Mouse (Mus musculus): ENCODE data around the gene Fkbp15. TPM values are rescaled to one million over a fixed set of nuclear protein-coding genes. Genes with fewer than 3 reads are reported as not detected.
A peak's percentile ranks its signal among the peaks of the same experiment; 100 is the strongest.

Fkbp15 gene
- polyA plus RNA-seq, 2 experiments from 2014 or later = 36.9 to 38.3 TPM

DNA sequence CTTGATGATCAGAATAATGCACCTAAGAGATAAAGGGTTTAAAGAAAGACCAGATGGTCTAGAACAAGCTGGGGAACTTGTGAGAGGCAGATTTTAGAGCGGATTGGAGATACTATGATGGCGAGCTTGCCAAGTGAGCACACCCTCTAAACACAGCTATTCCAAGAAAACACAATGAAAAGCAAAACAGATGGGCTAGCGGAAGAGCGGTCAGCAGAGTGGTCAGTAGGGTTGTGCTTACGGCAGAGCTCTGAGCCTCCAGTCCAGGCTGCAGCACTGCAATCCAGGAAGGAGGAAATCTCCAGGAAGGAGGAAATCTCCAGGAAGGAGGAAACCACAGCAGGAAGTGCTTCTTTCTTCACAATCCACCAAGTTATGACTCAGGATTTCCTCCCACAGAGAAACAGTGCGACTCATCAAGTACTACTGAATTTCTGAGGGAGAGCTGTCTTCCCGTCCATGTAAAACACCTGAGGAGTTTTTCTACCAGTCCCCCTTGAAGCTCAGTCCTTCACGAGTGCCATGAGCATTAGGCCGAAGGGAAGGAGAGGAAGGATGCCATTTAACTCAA lies 46.6 kb downstream of the Fkbp15 start:
- no peak for ATAC-seq

DNA sequence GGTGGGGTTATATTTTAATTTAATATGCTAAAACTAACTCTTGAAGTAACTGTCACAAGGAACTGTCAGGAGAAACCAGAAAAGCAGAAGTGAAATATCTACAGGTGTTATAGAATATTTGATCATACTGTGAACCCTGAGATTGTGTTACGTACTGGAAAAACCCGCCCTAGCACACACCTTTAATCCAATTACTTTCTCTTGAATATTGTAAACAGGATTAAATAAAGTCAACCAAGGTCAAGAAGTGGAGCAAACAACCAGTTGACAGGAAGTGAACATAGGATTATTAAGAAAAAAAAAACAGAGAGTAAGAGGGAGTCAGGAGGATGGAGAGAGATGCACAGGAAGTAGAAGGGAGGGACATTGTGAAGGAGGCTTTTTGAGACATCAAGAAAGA lies 47.5 kb downstream of the Fkbp15 start:
- no peak for ATAC-seq

DNA sequence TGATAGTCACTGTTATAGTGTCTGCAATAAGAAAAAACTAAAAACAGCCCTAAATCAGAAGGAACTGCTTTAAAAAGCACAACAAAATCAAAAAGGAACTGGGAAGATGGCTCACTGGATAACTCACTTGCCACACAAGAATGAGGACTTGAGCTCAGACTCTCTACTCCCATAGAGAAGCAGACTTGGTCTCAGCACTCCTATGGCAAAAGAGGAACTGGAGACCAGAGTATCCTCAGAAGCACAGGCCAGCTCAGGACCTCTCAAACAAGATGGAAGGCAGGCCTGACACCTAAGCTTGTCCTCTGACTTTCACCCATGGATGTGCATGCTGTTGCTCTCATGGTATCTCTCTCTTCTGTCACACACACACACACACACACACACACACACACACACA lies 51.9 kb downstream of the Fkbp15 start:
- no peak for ATAC-seq

DNA sequence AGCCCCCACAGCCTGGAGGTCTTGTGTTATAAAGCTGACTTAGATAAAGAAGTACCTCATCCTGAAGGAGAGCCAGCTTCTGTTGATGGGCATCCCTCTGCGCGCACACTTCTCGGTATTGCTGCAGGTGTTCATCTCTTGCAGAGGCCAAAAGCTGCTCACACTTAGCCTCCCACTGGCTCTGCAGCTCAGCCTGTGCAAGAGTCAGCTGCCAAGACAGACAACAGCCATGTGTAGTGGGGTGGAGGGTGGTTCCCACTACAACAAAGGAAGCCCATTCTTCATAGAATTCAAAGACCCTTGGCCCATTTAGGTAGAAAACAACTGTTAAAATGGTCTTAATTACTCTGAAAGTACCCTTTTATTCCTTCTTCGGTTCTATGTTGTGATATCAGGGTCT lies 53.5 kb downstream of the Fkbp15 start:
- no peak for ATAC-seq

DNA sequence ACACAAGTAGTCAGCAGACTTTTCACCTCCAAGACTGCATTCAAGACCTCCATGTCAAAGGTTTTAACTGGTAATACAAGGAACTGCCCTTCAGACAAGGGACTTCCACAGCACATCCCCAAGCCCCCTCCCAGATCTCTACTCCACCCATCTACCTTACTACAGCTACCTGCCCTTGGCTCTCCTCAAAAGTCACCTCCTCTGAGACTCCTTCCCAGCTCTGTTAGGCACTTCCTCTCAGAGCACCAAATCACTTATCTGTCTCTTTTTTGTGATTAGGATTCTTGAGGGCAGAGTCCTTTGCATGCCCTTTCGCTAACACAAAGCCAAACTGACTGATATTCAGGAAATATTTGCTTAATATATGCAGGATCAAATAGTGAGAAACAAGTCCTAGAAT lies 54.0 kb downstream of the Fkbp15 start:
- no peak for ATAC-seq

DNA sequence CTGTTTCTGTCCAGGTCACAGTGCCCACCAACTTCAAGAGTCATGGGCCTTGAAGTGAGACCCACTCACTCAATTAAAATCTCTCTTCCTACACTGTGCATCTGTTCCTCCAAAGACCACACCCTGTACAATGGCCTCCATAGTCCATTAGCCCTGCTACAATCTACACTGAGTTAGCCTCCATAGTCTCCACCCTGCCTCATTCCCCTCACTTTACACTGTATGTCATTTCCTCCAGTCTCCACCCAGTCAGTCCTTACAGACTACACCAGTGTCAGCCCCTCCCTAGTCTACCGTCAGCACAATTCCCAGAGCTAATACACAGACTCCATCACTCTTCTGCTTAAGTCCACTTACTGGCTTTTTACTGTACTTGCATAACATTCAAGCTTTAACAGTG lies 57.1 kb downstream of the Fkbp15 start:
- no peak for ATAC-seq

DNA sequence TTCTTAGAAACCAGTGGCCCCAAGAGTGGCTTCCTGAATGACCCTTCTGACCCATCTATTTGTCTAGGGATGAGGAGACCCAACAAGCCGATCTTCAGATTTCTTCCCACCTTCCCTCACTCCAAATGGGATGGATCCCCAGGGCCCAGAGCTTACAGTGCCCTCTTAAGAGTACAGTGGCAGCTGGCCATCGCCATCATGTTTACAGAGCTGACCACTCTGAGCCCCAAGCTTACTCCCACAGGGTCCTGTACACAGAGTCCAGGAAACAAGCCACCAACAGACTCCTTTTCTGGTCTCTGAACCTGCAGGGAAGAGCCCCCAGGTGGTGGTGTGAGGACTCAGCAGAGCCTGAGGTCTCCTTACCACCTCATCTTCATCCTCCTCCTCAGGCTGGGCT lies 57.6 kb downstream of the Fkbp15 start:
- no peak for ATAC-seq

DNA sequence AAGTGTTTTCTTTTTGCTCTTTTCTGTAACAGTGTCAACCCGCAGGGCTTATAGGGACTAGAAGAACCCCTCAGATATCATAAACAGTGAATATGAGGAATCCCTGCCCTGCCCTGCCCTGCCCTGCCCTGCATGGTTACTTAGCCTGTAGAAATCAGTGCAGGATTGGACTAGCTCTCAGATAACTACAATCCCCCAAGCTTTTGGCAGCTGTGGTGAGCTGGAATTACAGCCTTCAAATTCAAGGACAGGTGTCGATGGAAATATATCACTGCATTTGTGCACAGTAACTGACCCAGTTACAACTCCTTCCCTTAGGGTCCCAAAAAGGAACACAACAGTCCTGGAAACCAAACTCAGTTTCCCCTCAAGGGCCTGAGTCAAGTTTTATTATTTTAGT lies 60.3 kb downstream of the Fkbp15 start:
- no peak for ATAC-seq

DNA sequence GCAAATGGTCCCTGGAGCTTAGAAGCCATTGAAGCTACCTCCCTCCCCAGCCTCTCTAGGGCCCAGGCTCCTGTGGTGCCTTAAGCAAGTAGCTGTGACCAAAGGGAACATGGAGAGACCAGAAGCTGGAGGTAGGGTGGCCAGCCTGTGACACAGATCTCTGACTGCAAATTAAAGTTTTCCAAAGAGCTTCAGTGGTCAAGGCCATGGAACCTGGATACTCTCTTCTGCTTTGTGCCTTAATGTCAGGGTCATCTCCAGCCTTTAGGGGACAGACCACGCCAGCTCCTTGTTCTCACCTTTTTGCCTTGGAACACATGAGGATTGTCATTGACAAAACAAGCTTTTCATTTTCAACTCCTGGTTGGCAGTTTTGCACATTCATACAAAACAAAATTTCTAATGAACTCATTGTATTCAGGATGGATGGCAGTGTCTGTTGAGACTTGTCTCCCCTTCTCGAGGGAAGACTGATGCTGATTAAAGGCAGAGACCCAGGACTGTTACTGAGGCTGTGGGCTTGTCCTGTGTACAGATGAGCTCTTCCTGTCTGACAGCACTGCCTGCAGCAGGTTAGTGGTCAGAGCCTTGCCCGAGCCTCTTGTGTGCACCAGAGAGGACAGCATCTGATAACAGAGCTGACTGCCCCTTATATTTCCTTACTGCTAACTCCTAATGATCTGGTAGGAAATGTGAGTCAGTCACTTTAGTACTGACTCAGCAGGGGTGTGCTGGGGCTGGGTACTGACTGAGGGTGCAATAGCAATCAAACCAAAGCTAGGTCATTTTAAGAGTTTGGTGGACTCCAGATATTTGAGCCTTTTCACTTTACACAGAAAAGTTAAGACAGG lies 62.8 kb downstream of the Fkbp15 start:
- ATAC-seq = no peak

DNA sequence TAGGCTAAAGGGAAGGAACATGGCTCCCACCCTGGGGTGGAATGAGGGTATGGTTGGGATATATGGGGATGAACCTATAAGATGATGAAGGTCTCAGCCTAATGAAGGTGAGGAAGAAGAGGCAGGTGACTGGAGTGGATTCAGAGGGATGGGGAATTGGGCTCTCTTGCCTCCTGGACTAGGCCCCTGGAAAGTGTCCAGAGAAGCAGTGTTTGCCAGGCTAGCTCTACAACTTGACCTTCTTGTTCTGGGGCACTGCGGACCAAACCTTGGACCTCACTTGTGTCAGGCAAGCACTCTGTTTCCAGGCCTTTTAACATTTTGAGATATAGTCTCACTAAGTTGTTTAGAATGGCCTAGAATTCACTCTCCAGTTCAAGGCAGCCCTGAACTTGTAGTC lies 65.6 kb downstream of the Fkbp15 start:
- ATAC-seq = no peak

DNA sequence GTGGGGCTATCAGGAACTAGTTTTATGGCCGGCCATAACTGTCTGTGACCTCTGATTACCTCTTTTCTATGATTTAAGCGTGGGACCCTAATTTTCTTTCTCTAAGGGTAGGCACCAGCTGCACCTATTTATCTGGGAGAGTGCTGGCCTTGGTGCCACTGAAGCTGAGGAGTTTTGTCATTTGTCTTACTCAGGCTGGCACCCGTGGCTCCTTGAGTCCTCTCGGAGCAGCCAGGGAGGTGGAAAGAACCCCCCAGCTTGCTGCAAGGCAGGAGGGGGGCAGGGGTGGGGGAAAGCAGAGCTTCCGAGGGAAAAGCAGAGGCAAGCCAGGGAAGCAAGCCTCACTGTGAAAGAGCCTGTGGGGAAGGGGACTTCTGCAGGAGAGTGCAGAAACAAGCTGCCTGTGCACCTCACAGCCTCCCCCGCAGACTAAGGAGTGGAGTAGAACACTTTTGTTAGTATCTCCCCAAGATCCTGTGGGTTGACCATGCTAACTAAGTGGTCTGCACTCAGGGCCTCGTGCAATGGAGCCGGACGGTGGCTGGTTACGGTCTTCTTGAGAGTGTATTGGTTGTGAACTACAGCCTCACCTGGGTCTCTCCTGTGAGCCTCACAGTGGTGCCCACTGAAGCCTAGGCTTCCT lies 67.0 kb downstream of the Fkbp15 start:
- ATAC-seq = no peak

DNA sequence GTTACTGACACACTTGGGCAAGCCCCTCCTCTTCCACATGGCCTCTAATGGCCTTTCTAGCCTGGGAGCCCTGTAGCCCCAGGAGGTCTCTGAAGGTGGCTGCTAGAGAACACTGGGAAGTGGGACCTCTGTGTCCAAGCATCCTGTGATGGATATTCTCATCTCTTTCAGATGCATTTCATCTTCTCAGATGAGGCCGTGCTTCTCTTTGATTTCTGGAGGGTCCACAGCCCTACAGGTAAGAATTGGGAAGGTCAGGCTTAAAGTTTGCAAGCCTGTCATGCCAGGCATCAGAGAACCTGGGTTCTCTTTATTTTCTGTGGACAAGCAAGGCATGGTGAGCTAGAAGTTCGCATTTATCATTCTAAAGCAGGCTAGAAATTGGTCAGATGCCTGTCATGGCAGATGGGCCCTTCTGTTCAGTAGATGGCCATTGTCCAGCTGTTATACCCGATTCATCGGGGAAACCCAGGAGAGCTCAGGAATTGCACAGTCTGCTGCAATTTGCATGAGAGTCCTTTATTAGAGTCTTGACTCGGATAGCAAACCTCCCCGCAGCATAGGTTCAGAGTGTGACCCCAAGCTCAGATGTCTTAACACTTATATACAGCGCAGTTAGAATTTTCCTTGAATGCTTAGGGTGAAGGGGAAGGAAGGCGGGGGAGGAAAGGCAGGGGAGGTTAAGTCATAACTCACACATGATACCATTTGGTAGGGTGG lies 67.7 kb downstream of the Fkbp15 start:
- no peak for ATAC-seq

DNA sequence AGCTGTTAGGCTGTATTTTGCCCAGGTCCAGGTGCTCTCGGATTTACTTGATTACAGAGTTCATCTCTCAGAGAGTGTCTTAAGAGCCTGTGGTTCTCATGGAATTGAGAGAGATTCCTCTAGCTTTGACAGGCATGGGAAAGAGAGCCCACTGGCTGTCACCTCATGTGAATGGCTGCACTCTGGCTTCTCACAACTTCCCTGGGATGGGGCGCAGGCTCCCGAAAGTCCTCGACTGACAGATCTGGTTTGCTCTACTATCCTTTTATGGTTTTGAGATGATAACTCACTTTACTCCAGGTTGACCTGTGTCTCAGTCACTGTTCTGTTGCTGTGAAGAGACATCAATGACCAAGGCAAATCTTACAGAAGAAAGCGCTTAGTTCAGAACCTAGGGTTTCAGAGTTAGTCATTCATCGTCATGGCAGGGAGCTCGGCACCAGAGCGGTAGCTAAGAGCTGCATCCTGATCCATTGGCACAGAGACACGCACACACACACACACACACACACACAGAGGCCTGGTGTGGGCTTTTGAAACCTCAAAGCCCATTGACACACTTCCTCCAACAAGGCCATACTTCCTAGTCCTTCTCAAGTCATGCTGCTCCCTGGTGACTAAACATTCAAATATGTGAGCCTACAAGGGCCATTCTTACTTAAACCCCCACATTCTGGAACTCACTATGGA lies 69.4 kb downstream of the Fkbp15 start:
- ATAC-seq = no peak

DNA sequence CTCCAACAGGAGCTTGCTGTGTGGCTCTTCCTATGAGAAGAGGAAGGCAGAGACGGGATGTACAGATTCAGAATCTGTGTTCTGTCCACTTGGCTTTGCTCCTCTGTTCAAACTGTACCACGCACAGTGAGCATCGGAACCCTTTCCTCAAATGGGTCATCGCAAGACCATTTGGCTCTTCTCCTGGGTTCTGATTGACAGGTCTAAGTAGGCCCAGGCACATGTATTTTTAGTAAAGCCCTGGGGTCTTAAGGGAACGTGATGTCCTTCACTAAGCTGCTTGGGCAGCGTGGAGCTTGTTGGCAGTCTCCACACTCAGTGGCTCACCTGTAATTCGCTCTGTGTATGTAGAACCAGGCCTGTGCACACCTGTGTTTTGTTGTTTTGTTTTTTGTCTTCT lies 71.1 kb downstream of the Fkbp15 start:
- ATAC-seq = no peak

DNA sequence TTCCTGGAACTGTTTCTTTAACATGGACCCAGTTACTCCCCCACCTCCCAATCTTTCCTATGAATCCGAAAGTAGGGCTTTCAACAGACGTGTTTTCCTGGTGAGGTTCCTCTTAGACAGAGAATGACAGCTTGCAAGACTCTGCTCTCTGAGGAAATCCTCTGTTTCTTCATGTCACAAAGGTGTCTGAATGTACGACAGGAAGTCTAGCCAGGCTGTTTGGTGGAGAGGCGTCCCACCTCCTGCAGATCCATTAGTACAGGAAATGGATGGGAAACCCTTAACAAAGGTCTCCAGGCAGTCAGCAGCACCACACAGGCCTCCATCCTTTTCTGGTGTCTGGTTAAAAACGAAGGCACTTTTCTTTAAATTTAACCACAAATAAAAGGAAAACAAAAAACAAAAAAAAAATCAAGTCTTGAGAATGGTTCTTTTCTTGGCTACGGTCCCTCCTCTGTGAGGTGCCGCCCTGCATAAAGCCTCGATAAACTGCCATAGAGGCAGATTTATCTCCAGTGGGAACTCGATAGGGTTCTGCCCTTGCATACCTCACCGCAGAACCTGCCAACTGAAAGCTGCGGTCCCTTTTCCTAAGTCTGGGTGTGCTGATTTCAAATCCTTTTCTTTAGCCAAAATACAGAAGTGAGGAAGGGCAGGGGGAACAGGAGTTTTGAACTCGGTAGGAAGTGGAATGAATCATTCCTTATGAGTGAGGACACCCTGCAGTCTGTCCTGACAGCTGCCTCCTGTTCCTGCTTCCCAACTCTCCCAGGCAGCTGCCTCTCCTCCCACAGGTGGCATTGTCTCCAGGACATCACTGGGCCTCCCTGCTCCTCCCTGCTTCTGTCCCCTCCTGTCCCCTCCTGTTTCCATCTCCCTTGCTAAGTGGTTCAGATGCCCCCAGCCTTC lies 73.1 kb downstream of the Fkbp15 start:
- ATAC-seq = peak; percentile 41

DNA sequence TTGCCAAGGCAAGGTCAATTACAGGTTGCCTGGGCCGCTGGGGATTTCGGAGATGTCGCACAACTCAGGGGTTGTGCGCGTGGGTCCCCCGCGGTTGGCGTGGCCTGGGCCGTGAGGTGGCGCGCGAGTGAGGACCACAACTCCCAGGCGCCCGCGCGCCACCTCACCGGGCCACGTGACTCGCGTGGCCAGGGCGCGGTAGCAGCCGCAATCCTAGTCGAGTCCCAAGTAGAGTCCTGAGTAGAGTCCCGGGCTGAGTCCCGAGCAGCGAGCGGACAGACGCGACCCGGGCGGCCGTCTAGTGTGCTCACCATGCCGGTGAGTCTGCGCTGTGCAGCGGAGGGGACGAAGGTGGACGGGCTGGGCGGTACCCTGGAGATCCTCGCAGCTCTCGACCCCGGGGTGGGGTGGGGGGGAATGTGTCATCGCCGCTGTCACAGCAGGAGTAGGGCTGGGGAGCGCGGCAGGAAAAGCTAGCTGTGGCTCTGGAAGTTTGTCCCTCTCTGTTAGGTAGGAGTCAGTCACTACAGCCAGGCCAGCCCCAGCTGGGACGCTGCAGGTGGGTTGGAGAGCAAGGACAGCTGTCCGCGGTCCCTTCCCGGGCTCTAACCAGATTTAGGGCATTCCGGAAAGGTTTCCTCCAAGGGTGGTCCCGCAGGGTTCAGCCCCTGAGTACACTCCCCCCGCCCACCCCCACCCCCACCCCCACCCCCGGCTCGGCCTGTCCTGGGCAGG lies 73.9 kb downstream of the Fkbp15 start:
- ATAC-seq = peak; percentile 79

DNA sequence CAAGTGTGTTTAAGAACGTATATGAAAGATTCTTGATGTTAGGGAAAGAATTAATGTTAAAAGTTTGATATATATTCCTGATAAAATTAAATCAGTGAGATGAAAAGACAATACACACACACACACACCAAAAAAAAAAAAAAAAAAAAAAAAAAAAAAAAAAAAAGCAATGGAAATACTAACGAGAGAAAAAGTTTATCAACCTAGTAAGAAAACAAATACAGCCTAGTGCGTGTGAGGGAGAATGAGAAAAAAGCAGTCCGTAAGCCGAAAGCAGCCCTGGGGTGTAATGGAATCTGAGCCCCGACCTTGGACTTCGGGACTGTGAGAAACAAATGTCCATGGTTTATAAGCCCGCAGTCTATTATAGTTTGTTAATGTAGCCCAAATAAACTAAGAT lies 74.8 kb downstream of the Fkbp15 start:
- ATAC-seq = no peak

DNA sequence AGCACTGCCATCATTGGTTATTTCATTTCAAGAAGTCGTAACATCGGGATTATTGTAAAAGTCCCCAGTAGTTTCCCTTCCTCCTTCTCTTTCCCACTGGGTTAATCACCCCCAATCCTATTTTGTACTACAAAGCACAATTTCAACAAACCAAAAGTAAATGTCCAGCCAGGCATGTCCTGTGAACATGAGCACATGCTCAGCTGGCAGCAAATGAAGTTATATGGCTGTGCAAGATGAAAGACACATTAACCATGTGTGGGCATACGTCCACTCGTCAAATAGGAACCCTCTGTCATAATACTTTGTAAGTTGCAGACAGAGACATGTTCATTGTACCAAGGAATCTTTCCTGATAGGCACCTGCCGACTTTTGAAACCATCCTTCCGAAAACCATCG lies 77.4 kb downstream of the Fkbp15 start:
- ATAC-seq = no peak

DNA sequence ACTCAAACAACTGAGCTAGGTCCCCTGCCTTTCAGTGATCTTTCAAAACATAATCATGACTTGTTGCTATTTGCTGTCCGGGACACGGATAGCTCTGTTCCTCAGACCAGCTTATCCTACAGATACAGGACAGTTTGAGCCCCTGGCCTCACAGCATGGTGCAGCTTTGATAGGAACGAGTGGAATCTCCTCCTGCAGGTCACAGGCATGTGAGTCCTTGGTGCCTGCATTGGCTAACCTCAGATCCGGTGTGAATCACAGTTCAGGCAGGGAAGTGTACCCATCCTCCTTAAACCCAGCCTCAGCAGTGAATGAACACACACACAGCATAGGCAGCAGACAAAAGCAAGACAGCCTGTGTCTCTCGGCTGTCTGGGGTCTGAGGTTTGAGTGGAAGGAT lies 79.0 kb downstream of the Fkbp15 start:
- ATAC-seq = no peak

DNA sequence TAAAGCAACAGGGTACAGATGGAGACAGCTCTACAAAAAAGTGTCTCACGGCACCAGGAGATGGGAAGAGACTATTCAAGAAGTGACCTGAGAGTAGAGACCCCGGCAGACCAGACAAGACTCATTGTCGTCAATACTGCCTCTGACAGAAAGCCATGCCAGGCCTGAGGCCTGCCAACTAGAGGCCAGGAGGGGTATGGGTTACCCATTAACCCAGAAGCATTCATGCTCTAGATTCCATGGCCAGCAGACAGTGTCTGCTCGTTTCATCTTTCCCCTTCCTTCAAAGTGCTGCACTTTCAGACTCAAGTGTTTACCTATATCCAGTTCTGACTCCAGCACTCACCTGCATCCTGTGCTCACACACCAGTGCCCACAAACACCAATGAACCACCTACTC lies 82.3 kb downstream of the Fkbp15 start:
- ATAC-seq = no peak

DNA sequence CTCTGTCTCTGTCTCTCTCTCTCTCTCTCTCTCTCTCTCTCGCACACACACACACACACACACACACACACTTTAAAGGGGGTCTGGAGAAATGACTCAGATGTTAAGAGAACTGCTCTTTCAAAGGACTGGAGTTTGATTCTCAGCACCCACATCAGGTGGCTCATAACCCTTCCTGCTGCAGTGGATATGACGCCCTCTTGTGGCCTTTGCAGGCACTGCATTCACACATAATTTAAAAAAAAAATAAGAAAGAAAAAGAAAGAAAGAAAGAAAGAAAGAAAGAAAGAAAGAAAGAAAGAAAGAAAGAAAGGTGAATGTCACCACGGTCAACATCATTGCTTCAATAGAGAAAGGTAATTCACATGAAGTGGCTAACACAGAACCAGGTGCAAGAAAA lies 83.1 kb downstream of the Fkbp15 start:
- ATAC-seq = no peak

All from activated CD4-positive, CD25-positive, alpha-beta regulatory T cell, adult 4 months (primary cell).